Mouse (Mus musculus) thymus, postnatal 10 days (tissue): ENCODE measurements around the gene H2afy.

Experiments
- DNase-seq, 2 experiments: peaks; one replicate each; pipeline ENCODE4 v3.0.0; 2021; ENCODE audit warnings: low spot score in 2 of 2

H2afy gene

GRCm38 (mm10) chr13:56111601-56112000, 24.6 kb downstream of the H2afy start:
- no peak for DNase-seq

DNA sequence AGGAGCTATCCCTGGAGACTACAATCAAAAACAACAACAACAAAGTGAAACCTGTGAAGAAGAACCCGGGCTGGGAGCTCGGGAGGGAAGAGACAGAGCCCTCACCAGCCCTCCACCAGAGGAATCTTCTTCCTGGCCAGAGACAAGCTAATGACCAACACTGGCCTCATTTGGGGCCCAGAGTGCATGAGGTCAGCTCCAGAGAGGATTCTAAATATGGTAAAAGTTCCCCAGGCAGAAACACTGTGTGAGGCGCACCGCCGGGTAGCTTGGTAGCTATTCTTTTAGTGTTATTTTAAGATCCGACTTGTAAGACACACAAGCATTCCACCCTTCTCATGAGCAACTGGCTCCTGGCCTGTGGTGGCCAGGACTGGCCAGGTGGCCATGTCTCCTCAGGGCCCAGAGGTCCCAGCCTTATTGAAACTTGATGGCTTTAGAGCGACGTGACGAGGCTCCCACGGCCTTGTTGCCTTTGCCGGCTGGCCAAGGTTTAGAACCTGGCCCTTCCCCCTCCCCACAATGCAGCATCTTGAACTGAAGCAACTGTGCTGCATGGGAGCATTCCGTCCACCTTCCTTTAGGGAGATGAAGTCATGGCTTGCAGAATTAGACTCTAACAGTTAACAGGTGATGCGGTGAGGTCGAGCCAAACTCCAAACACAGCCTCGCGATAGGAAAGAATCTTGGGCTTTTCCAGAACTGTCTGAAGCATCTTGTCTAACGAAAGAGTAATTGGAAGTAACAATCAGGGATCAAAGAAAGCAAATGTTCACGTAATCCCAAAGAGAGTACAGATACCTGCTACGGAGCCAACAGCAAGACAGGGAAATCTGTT, 25.2 kb downstream of the H2afy start:
- DNase-seq, result no peak

DNA sequence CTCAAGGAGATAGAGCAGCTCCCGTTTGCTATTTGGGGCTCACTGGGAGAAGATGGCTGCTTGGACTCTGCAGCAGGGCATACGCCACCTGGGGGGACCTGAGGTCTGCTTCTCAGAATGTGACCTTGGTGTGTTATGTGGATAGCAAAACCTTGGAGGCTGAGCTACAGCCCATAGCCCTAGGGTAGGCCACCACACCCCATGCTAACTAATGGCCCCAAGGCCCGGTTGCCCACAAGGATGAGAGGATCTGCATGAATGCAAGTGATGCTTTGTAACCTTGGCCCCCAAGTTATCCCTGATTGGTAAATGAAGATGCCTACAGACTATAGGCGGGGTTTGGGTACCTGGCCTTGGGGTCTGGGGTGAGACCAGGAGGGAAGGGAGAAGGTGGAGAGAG, 26.5 kb downstream of the H2afy start:
- DNase-seq, result no peak

GRCm38 (mm10) chr13:56108849-56109519, 27.2 kb downstream of the H2afy start:
- no peak for DNase-seq

DNA sequence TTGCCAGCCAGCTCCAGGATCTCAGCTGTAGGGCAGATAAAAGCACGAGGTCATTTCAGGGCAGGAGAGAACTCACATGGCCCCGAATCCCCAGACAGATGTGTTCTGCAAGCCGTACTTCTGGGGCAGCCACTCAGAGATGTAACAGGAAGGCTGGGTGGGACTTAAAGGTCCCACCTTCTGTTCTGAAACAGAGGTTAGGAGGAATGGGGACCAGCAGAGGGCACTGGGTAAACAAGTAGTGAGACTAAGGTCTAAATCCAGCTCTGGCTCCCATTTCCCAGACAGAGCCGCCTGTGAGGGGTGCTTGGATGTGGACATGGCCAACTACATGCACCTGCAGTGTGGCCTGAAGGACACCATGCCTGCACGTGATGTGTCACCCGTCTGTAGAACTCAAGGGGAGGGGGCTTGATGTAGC, 31.2 kb downstream of the H2afy start:
- DNase-seq, result peak; percentile 39 to 41

GRCm38 (mm10) chr13:56103796-56104746, 32.1 kb downstream of the H2afy start:
- DNase-seq, result peak in 1 of 2 experiments; percentile 17

DNA sequence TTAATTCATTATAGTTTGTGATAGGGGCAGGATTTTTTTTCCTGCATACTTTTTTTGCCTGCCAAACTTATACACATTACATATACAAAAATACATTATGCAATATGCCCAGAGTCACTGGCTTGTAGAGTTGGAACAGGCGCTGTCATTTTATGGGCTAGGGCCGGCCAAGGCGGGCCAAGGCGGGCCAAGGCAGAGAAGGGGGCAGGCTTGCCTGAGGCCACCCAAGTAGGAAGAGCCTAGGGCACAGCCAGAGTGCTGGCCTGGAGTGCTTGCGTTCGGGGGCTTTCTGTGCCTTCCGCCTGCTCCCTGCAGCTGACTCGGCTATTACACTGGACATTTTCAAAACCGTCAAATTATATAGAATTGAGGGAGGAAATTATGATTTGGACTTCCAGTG, 34.0 kb downstream of the H2afy start:
- DNase-seq, result no peak

- no peak for DNase-seq
Observed at GRCm38 (mm10) chr13:56095601-56096195, 40.5 kb downstream of the H2afy start.

- no peak for DNase-seq
Observed at GRCm38 (mm10) chr13:56094544-56094943, 41.6 kb downstream of the H2afy start.

GRCm38 (mm10) chr13:56093680-56094079, 42.5 kb downstream of the H2afy start:
- DNase-seq, result no peak

GRCm38 (mm10) chr13:56092606-56093005, 43.6 kb downstream of the H2afy start:
- no peak for DNase-seq

DNA sequence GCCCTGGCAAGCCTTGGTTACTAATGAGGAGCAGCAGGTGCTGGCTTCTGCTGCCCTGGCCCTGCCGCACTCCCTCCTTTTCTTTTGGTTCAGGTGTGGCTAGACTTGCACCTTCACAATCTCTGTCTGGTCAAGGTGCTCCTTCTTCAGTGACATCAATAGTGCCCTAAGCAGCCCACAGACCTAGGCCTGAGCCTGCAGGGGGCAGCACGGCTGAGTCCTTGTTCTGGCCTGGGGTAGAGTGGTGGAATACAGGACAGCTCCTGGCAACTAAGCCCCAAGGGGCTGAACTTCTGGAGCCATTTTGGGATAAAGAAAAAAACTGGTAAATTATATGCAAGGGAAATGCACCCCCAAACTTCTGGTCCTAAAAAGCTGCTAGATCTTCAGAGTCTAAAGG, 45.6 kb downstream of the H2afy start:
- DNase-seq, result no peak

DNA sequence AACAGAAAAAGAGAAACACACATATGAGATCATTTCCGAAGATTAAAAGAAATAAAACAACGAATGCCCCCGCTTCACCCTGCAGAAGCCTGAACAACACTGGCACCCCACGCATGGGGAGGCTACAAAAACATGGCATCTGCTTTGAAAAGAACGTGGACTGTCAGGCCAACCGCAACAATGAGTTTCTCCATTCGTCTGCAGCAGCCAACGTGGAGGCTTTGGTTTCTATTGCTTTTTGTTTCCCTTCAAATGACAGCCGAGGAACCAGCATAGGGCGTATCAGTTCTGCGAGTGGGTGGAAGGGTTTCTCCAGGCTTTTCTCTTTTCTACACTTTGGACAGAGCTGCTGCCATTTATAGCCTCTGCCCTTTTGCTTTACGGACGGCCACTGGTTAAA, 47.6 kb downstream of the H2afy start:
- DNase-seq, result no peak

GRCm38 (mm10) chr13:56087936-56088335, 48.2 kb downstream of the H2afy start:
- no peak for DNase-seq

- no peak for DNase-seq
Observed at GRCm38 (mm10) chr13:56084146-56084905, 51.8 kb downstream of the H2afy start.

DNA sequence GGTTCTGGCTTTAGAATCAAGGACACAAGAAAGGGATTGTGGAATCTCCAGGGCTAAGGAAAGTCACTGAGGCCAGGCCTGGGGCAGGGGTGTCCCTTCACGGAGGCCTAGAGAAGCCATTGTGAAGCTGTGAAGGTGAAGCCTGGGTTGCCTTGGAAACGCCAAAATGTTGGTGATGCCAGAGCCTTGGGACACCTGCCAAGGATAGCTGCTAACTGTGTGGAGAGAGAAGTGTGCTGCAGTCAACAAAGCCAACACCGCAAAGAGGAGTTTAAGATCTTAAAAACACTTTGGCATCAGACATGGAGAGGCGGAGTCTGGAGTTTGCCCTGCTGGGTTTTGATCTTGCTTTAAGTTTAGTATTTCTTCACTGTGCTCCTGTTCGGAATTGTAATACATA, 54.5 kb downstream of the H2afy start:
- DNase-seq, result no peak

DNA sequence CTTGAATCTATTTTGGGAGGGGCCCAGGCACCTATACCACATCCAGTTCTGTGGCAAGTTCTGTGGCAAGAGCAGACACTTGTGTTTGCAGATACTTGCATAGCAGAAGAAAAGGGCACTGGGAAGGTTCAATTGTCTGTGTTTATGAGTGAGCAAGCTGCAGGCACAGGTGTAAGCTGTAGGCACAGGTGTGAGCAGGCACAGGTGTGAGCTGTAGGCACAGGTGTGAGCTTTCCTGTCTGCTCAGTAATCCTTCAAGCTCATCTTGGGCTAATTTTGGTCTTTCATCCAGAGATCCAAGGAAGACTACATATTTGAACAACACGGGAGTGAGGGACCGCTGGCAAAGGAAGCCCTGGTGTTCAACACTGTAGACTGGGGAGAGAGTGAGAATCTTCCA, 56.5 kb downstream of the H2afy start:
- DNase-seq, result no peak

DNA sequence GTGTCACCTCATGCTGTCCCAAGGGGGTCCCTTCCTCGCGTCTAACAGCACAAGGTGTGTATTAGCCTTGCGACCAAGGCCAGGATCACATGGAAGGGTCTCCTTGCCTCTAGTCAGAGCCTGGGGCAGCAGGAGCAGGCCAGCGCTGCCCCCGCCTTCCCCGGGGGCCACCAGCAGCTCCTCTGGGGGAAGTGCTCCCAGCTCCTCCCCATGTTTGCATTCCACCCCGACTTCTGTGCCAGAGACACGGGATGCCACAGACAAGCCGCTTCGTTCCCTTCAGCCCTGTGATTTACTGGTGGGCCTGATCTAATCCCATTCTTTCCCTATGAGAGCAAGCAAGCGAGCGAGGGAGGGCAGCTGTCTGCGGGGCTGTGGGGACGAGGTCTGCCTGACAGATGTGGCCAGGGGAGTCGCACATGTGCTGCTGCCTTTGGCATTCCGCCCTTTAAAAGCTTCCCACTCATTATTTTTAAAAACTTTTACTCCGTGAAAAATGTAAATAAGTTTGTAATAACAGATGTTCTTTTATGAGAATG, 57.4 kb downstream of the H2afy start:
- DNase-seq, result no peak

- no peak for DNase-seq
Observed at GRCm38 (mm10) chr13:56075930-56076329, 60.2 kb downstream of the H2afy start.

- no peak for DNase-seq
Observed at GRCm38 (mm10) chr13:56073186-56073585, 63.0 kb downstream of the H2afy start.

DNA sequence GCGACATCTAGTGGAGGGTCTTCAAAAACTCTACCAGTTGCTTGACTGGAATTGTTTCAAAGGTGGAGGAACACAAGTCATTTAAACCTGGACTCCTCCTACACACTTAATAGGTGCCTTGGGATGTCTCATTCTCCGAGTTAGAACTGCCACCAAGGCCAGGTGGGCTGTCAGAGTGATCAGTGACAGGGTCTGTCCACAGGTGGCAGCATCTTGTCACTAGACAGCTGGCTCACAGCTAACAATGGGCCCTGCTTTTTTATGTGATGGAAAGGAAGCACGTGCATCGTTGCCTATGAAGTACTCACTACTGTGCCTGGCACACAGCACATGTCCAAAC, 63.9 kb downstream of the H2afy start:
- no peak for DNase-seq
